Mouse (Mus musculus) ES-Bruce4 (cell line): ENCODE data around the gene Tnfsf4.

Source experiments
- CTCF ChIP-seq: IDR thresholded peaks from one replicate; pipeline ENCODE4 v1.8.1; 2011; ENCODE audit warnings: low read depth, low read length
- POLR2A ChIP-seq: IDR thresholded peaks from one replicate; pipeline ENCODE4 v1.8.1; 2011; ENCODE audit warnings: low read length; ENCODE audit not compliant: insufficient read depth

DNA sequence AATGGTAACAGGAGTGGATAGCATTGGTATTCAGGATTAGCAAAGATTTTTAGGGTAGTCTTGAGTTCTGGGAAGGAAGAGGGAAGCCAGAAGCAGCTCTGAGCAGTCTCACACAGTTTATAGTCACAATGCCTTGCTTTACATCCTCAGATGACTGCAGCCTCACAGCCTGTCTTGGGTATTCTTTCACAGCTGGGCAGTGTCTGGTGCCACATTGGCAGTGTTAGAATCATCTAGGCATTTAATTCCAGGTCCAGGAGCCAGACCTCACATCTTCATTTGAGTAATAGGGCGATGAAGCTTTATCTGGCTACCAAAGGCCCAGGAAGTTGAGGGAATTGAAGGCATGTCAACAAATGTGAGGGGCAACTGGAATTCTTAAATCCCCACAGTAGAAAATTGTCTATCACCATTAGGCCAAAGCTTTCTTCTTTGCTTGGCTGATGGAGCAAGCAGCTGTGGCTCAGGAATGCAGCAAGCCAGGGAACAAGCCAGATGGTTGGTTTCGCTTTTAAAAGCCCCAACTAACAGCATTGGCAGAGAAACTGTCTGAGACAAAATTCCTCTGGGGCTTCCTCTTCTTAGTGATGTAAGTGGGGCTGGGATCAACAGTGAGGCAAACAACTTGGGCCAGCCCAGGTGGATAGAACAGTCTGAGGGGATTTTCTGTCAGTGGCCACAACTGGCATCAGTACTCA, 68.3 kb downstream of the Tnfsf4 start:
- TF ChIP-seq POLR2A (no peak), CTCF (no peak)
